Mouse (Mus musculus): ENCODE results near the gene Slc25a44.
"Not testable (repeated sequence)": the region's sequence is repeated elsewhere in the genome, so short reads cannot be mapped to it uniquely, and the experiment has no call there.

Gene Slc25a44

DNA sequence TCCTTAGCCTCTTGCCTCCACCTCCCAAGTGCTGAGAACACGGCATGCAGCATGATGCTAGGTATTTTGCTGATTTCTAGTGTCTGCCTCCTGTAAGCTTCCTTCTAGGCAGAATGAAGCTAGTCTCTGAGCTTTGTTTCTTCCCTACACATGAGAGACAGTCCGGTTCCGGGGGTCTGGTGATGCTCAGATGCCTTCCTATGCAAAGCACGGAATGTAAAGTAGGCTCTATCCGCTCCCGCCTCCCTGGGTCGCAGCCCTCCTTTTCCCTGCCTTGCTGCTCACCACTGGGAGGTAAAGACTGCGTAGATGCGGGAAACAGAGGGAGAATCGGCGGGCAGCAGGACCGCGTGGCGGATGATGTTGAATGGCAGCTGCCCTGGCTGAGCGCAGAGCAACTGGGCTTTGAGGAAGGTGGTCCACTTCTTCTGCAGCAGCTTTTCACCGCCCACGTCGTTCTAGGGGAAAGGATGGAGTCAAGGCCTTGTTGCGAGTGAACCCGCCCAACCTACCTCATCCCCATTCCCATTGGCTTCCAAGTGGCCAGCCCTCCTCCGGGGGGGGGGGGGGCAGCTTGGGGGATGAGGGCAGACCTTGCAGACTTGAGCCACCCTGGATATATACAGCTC is 24.6 kb upstream of the Slc25a44 start:
- DNase-seq, result no peak

- DNase-seq, result no peak
Measured at GRCm38 (mm10) chr3:88448443-88448842, 23.5 kb upstream of the Slc25a44 start.

DNA sequence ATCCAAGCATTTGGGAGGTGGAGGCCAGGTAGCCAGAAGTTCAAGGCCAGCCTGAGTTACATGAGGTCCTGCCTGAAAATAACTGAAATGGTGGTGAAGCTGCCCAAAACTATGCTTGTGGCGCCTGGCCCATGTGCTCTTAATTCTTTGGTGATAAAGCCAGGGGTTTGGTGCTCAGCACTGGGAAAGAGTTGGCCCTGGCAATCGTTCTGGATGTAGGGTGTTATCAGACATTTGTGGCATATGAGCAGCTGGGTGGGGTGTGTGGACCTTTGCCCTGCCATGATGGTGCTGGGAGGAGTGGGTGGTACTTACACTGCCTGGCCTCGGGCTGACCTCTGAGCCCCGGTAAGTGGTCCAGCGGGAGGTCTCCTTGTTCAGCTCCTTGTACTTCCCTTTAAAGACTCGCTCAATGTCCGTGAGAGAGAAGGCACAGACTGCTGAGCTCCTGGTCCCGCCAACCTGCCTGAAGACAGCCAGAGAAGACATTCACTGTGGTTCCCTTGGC is 22.8 kb upstream of the Slc25a44 start:
- DNase-seq, result no peak

DNA sequence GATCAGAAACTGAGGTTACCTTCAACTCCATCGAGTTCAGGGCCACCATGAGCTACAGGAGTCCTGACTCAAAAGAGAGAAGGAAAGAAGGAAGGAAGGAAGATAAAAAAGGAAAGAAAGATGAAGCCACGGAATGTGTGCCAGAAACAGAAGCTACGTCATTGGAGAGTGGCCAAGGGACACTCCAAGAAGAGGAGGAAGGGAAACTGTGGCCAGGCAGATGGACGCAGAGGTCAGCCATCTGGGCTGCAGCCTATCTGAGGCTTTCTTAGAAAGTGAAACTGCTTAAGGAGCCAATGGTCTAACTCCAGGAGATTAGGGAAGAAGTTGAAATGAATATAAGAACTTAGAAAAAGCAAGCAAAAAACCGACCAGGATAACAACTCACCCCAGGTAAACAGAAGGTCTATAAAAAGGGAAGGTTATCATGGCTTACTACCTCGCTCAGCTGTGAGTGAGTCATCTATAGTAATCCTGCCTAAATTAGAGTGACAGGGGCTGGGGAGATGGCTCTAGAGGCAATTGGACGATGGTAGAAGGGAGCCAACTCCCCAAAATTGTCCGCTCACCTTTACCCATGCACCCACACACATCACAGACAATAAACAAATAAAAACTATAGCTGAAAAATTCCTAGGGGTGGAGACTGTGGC is 21.7 kb upstream of the Slc25a44 start:
- peak; percentile 53 for DNase-seq

- DNase-seq, result no peak
Measured at GRCm38 (mm10) chr3:88442888-88443287, 17.9 kb upstream of the Slc25a44 start.

GRCm38 (mm10) chr3:88442488-88442887 is 17.5 kb upstream of the Slc25a44 start:
- no peak for DNase-seq

DNA sequence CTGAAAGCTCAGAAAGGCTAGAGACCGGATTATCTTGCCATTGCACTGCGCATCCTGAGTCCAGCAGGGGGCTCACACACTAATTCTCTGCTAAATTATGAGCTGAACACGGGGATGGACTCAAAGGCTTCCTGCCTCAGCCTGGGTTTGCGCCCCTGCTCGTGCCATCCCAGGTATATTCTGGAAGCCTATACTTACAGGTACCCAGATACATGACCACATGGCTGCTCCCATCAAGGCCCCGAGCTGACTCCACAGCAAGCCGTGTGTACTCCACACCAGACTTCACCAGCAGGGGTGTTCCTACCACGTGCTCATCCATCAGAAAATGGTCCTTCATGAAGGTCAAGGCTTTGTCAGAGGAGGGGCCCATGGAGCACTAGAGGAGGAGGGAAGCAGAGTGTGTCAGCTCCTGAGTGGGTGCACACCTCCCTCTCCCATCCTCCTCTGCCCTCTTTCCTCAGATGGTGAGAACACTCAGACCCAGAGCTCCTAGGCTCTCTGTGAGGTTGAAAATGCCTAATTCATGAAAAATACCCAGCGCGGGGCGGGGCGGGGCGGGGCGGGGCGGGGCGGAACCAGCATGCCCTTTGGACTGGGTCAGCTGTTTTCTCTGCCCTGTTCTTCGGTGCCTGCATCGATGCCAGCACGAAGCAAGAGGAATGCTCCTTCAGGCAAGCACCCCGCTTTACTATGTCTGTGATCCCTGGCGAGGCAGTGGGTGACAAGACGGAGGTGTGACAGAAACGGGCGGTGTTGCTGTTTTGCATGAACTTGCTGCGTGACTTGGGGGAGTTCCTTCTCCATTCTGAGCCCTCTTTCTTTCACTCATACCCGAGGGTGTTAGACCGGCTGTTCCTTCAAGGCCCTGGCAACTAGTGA is 15.8 kb upstream of the Slc25a44 start:
- no peak for DNase-seq

- DNase-seq, result no peak
Measured at GRCm38 (mm10) chr3:88439582-88439981, 14.6 kb upstream of the Slc25a44 start.

DNA sequence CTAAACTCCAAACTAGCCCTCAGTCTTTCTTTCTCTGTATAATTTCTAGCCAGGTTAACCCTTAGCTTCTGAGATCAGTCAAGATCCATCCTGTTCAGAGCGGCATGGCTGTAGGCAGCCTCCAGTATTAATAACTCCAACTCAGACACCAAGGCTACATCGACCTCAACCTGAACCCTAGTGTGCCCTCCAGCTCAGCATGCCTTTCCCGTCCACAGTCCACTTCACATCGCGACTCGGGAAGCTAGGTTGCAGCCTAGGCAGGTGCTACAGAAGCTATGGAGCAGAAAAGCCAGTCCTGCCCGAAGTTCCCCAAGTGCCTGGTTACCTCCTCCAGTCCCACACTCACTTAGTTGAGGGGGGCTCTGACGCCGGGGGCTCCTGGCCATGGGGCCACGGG is 12.5 kb upstream of the Slc25a44 start:
- no peak for DNase-seq

DNA sequence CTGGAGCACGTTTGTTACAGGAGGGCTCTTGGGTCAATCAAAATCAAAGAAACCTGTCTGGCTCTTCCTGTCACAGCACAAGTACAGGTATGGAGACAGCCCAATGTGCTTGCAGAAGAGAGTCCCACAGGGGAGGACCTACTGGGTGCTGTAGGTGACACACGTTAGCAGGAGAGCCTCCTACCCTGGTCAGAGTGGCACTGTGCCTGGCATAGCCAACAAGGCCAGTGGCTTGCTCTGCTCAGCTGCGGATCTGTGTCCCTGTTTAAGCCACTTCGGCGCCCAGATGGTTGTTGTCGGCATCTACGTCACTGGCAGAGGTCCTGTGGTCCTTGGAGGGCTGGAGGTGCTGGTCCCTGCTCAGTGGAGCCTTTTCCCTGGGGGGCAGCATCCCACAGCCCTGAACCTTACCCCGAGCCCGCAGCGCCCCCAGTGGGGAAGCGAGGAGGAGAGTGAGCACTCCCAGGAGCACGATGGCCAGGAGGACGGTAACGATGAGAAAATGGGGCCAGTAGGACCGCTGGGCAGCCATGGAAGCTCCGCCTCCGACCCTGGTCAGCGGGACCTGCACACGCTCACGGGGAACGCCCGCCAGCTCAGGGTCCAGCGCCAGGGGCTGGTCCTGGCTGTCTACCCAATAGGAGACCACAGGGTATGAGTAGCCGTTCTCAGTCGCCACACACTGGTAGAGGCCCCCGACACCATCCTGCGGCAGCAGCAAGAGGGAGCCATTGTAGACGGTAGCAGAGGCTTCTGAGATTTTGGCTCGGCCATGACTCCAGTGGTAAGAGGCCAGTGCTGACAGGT is 11.7 kb upstream of the Slc25a44 start:
- peak; percentile 56 for DNase-seq

GRCm38 (mm10) chr3:88435515-88435914 is 10.6 kb upstream of the Slc25a44 start:
- DNase-seq, result peak; percentile 91

GRCm38 (mm10) chr3:88428639-88429038 is 3.7 kb upstream of the Slc25a44 start:
- not testable (repeated sequence) for DNase-seq

DNA sequence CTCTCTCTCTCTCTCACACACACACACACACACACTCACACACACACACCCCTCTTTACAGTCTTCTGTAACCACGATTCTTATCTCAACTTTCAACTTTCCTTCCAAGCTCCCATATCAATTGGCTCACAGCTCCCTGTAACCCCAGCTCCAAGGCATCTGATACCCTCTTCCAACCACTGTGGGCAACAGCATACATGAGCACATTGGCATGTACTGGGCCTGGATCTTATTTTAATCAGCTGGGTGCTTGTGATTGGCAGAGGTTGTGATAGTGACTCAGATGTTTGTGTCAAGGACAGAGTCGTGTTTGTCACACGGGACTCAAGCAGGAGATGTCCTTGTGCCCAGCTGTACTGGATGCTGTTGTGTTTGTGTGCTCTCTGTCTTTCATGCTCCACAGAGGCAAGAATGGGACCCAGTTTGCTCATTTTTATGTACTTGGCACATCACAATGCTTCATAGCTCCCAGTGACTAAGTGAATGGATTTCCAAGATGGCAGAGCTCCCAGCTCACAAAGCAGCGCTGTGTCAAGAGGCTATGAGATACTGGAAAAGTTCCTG is 2.5 kb upstream of the Slc25a44 start:
- no peak for DNase-seq

DNA sequence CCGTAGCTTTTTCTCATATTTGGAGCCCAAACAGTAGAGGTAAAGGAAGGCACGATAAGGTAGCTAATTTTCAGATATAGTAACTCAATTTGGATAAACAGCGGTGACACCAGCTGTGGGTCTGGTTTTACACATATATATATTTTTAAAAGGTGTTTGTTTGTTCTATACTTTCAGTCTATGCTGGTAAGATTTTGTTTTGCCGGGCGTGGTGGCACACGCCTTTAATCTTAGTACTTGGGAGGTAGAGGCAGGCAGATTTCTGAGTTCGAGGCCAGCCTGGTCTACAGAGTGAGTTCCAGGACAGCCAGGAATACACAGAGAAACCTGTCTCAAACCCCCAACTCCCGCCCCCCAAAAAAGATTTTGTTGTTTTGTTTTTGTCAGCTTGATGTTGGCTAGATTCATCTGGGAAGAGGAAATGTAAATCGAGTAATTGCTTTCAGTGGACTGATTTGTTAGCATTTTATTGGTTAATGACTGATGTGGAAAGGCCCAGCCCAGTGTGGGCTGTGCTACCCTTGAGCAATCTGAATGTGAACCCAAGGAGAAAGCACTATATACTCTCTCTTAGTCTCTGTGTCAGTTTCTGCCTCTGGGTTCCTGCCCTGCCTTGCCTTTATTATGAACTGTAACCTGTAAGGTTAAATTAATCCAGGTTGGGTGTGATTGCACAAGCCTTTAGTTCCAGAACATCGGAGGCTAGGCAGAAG is 925 bp upstream of the Slc25a44 start:
- no peak for DNase-seq

DNA sequence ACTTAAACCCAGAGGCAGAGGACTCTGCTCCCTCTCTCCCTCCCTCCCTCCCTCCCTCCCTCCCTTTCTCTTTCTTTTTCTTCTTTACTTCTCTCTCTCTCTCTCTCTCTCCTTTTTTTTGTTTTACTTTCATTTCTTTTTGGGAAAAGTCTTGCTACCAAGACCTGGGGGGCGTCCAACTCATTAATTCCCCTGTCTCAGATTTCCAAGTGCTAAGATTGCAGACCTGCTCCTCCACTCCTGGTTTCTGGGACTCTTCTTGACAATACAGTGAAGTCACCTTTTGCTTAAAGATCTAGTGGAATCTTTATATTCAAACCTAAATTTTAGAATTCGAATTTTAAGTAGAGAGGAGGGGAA is 371 bp upstream of the Slc25a44 start:
- no peak for DNase-seq

DNA sequence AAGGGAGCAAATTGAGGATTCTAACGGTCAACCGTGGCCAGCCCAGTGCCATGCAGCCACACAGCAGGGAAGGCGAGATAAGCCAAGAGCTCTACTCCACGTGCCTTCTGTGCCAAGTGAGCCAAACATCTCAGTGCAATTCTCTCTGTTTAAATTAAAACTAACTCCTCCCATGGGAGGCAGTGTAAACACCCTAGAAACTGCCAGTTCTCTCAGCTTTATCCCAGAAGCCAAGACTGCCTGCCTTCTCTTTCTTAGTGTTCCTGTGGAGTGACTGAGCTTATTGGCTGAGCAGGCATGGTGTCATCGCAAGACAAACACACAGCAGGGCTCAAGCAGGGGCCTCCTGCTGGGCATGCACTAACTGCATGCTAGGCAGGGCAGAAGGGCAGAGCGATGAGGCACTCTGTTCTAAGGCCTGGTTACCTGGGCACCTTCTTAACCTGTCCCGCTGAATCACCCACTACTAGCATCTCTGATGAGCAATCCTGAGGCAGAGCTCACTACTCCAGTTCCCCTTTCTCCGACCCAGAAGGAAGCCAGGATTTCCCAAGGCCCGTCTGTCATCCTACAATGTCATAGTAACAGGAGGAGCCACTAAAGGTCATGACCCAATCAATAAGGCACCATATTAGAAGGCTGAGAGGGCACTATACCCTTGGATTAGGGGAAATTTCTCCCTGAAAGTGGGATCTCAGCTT is 2.8 kb downstream of the Slc25a44 start:
- DNase-seq, result no peak

- no peak for DNase-seq
Measured at GRCm38 (mm10) chr3:88420771-88421170, 4.2 kb downstream of the Slc25a44 start.

DNA sequence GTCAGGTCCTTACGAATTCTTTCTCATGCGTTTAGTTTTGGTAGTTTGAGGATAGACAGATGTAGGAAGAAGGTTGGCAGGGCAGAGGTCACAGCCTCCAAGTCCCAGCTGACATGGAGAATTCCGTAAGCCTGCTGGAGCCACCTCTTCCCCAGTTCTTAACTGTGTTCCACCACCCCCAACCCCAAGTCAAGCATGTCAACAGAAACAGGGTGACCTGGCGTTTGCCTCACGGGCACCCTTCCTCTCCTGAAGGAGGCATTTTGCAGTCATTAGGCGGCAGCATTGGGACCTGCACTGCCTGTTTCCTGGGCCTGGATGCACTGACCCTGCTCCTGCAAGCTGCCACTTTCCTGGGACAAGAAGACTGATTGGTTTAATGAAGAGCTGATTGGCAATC is 6.9 kb downstream of the Slc25a44 start:
- DNase-seq, result no peak

DNA sequence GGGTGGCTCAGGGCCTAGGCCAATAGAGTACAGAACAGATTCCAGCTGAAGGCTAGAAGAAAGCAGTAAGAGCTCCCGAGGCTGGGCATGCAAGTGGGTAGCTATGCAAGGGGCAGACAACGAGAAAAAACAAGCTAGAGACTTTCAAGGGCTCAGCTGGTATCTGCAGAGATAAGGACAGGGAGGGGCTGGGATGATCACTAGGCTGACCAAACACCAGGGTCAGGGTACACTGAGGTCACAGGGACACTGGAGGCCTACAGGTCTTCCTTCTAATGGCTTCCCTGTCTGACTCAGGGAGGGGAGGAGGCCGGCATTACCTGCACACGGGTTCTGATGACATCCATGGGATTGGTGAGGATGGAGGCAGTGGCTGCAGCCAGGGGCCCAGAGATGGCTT is 9.3 kb downstream of the Slc25a44 start:
- no peak for DNase-seq

- no peak for DNase-seq
Measured at GRCm38 (mm10) chr3:88412636-88413035, 12.3 kb downstream of the Slc25a44 start.

DNA sequence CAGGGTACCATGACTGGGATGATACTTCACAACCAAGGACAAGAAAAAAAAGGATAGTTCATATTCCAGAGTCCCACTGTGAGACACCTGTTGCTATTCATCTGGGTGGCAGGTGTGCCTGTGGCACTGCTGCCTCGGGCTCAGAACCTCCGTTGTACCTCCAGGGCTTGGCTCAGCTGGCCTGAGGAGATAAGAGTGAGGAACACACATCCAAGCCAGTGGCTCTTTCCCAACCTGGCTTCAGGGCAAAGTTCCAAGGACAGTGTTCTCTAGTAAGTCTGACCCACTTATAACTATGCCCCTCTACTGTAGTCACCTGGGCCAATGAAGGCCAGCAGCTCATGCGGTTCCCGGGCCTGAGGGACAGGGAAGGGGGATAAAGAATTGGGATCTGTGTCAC is 13.3 kb downstream of the Slc25a44 start:
- DNase-seq, result no peak

Data from layer of hippocampus, adult 9-11 months (tissue).